Mouse (Mus musculus) midbrain, embryonic 13.5 days (tissue): ENCODE measurements around the gene Slfn14. TPM values are rescaled to one million over a fixed set of nuclear protein-coding genes. Genes with fewer than 3 reads are reported as not detected.

Experiments used
- ATAC-seq: fragments of 200-750 bp; cut with Nextera tagmentation; 2 replicates; pipeline ENCODE4 v1.8.0; 2017; ENCODE audit warnings: mild to moderate bottlenecking, moderate TSS enrichment, moderate library complexity
- H3K27ac ChIP-seq: fragments of 300-500 bp; sonication (generic); 2 replicates; pipeline ENCODE4 v1.5.1; 2015; ENCODE audit warnings: inconsistent platforms, mild to moderate bottlenecking, moderate library complexity
- H3K27me3 ChIP-seq: fragments of 300-500 bp; sonication (generic); 2 replicates; pipeline ENCODE4 v1.6.1; 2015; ENCODE audit warnings: mild to moderate bottlenecking, inconsistent platforms
- H3K36me3 ChIP-seq: fragments of 300-500 bp; sonication (generic); 2 replicates; pipeline ENCODE4 v1.6.1; 2015; ENCODE audit warnings: mild to moderate bottlenecking, inconsistent platforms
- H3K4me1 ChIP-seq: fragments of 300-500 bp; sonication (generic); replicated peaks from 2 replicates; pipeline ENCODE4 v1.6.1; 2015; ENCODE audit warnings: inconsistent platforms
- H3K4me2 ChIP-seq: fragments of 300-500 bp; sonication (generic); replicated peaks from 2 replicates; pipeline ENCODE4 v1.6.1; 2015; ENCODE audit warnings: moderate library complexity, mild to moderate bottlenecking, inconsistent platforms
- H3K4me3 ChIP-seq: fragments of 300-500 bp; sonication (generic); replicated peaks from 2 replicates; pipeline ENCODE4 v1.5.1; 2015; ENCODE audit warnings: mild to moderate bottlenecking, inconsistent platforms
- H3K9ac ChIP-seq: fragments of 300-500 bp; sonication (generic); replicated peaks from 2 replicates; pipeline ENCODE4 v1.6.1; 2015; ENCODE audit warnings: mild to moderate bottlenecking, inconsistent platforms
- H3K9me3 ChIP-seq: fragments of 300-500 bp; sonication (generic); 2 replicates; pipeline ENCODE4 v1.6.1; 2016; ENCODE audit warnings: mild to moderate bottlenecking, inconsistent platforms
- WGBS: fragments of 180-500 bp; shearing (Covaris S2); methylation state at CpG from one replicate; pipeline ENCODE4 v1.1.7; 2015; 5-methylcytosine and 5-hydroxymethylcytosine counted together
- polyA plus RNA-seq: library from polyadenylated mRNA; unstranded; fragments of >200 nt; fragmentation: Nextera tagmentation; extraction: Ambion mirVana; gene quantifications from 2 replicates; pipeline ENCODE4 v1.2.1, GENCODE M21; 2015

The Slfn14 gene
- polyA plus RNA-seq, 1 experiment from 2014 or later = 0.15 TPM

DNA sequence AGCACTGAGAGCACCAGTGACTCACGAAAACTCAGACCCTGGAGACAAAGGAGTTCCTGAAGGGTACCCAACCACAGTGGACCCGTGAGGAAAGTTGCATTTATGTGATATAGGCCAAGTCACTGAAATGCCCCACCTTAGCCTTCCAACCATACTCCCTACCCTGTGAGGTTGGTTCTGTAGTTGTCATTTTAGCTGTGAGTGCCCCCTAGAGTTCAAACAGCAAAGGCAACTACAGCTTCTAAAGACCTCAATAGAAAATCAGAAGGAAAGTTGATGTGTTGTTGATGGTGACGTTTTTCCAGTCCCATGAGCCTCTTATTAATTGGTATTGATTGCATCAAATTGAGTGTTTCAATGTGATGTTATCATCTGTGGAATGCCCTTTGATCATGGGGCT lies 55.6 kb downstream of the Slfn14 start:
- Histone ChIP-seq H3K36me3 (no peaks in the 10 kb centered on the region), H3K4me1 (no peaks in the 10 kb centered on the region), H3K27me3 (no peaks in the 10 kb centered on the region), H3K4me2 (no peak overlapping the region), H3K4me3 (no peak overlapping the region), H3K9ac (no peak overlapping the region), H3K9me3 (no peaks in the 10 kb centered on the region), H3K27ac (no peak overlapping the region)
- 75% methylated on average over 3 of the region's 3 CpGs for WGBS
- ATAC-seq = no peak

DNA sequence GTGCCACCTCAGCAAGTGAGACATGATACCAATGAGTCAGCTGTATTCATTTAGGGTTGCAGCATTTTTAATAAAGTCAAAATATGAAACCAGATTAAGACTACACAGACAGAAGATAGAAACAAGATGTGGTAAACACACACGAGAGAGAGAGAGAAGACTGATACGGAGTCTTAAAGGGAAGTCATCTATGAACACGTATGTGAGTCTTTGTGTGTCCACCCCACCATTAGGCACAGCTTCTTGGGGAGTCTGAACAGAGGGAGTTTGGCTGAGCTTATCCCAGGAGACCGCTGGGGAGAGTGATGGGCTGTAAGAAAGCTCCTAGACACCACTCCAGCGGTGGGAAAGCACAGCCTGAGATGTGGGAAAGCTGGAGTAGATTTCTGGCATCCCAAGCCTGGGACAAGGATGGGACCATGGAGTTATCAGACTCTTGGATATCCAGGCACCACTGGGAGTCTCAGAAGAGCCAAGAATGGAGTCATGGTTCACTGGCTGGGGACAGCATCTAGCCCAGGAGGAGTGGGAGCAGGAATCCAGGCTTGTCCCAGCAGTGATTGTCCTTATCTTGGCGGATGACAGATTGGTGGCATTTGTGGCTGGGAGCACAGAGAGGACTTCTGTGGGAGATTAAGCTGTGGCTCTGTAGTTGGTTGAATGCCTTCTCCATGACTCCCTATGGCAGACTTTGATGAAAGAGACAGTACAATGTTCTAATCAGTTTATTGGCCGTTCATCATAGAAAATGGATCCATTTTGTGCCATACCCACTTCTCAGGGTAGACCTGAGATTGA lies 58.4 kb downstream of the Slfn14 start:
- Histone ChIP-seq H3K4me1 (no peaks in the 10 kb centered on the region), H3K27me3 (no peaks in the 10 kb centered on the region), H3K9ac (no peak overlapping the region), H3K4me2 (no peak overlapping the region), H3K9me3 (no peaks in the 10 kb centered on the region), H3K36me3 (no peaks in the 10 kb centered on the region), H3K27ac (no peak overlapping the region), H3K4me3 (no peak overlapping the region)
- 86% methylated on average over 7 of the region's 7 CpGs for WGBS
- no peak for ATAC-seq

DNA sequence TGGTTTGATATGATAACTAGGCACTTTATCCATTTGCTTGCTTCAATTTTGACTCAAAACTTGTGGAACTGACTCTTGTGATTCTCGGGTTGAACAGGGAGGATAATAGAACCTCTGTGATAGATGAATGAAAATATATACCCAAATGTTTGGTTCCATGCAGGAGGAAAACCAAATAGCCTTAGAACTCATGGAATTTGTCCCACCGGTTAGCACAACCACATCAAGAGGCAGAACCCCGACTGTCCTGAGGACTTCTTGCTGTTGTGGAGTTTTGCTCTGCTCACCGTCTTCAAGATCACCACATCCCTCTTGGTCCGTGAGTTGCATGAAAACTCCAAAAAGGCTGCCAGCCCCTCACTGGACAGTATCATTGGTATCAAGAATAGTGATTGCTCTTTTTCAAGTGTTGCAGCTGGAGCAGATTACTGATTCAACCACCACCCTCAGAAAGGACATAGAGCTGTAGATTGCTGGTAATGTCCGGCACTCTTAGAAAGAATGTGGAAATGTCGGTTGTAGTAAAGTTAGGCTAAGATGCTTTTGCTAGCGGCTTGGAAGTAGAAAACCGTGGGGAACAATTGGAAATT lies 61.1 kb downstream of the Slfn14 start:
- no peak overlapping the region for H3K9ac ChIP-seq
- no peak overlapping the region for H3K4me3 ChIP-seq
- H3K27me3 ChIP-seq = no peaks in the 10 kb centered on the region
- no peaks in the 10 kb centered on the region for H3K4me1 ChIP-seq
- no peaks in the 10 kb centered on the region for H3K36me3 ChIP-seq
- H3K4me2 ChIP-seq = no peak overlapping the region
- H3K27ac ChIP-seq = no peak overlapping the region
- WGBS = 92% methylated on average over 9 of the region's 9 CpGs
- no peak for ATAC-seq
- no peaks in the 10 kb centered on the region for H3K9me3 ChIP-seq

Other genes with a start within 250 kb of the Slfn14 start
- gene Slfn2, start 221.6 kb downstream of the Slfn14 start, polyA plus RNA-seq = 0.98 and 1.6 TPM in 2 replicates
- gene Slfn1, start 169.9 kb downstream of the Slfn14 start, polyA plus RNA-seq = 0.08 and 0.10 TPM in 2 replicates
- gene Slfn4, start 111.5 kb downstream of the Slfn14 start, polyA plus RNA-seq = not detected in 2 replicates
- 0.11 TPM in 1 of 2 replicates, not detected in the other for gene Slfn3, start 95.4 kb downstream of the Slfn14 start, polyA plus RNA-seq
- 109 and 116 TPM in 2 replicates for gene Ap2b1, start 12.3 kb upstream of the Slfn14 start, polyA plus RNA-seq
- gene Pex12, start 15.9 kb upstream of the Slfn14 start, polyA plus RNA-seq = 21.0 and 21.1 TPM in 2 replicates
- gene Rasl10b, start 122.4 kb upstream of the Slfn14 start, polyA plus RNA-seq = 12.0 and 21.1 TPM in 2 replicates
- 0.17 and 0.23 TPM in 2 replicates for gene Gas2l2, start 142.7 kb upstream of the Slfn14 start, polyA plus RNA-seq
- gene 1700020L24Rik, start 151.0 kb upstream of the Slfn14 start, polyA plus RNA-seq = not detected in 2 replicates
- 2.5 and 3.6 TPM in 2 replicates for gene Mmp28, start 176.3 kb upstream of the Slfn14 start, polyA plus RNA-seq
- 17.6 and 19.9 TPM in 2 replicates for gene Taf15, start 186.4 kb upstream of the Slfn14 start, polyA plus RNA-seq
- not detected in 2 replicates for gene Heatr9, start 235.4 kb upstream of the Slfn14 start, polyA plus RNA-seq
- gene Ccl5, start 243.8 kb upstream of the Slfn14 start, polyA plus RNA-seq = not detected in 2 replicates